Mouse (Mus musculus) intestine, embryonic 15.5 days (tissue): ENCODE results near the gene Prkar1a. TPM values are rescaled to one million over a fixed set of nuclear protein-coding genes. Genes with fewer than 3 reads are reported as not detected.

Experiments used
- ATAC-seq: fragments of 200-750 bp; cut with Nextera tagmentation; 2 replicates; pipeline ENCODE4 v1.8.0; 2017; ENCODE audit warnings: moderate TSS enrichment, moderate library complexity
- H3K27ac ChIP-seq: fragments of 300-500 bp; sonication (generic); 2 replicates; pipeline ENCODE4 v1.5.1; 2015; ENCODE audit warnings: mild to moderate bottlenecking, inconsistent platforms
- H3K27me3 ChIP-seq: fragments of 300-500 bp; sonication (generic); replicated peaks from 2 replicates; pipeline ENCODE4 v1.6.1; 2015; ENCODE audit warnings: inconsistent platforms
- H3K36me3 ChIP-seq: fragments of 300-500 bp; sonication (generic); 2 replicates; pipeline ENCODE4 v1.6.1; 2015; ENCODE audit warnings: inconsistent platforms
- H3K4me1 ChIP-seq: fragments of 300-500 bp; sonication (generic); replicated peaks from 2 replicates; pipeline ENCODE4 v1.6.1; 2015; ENCODE audit warnings: inconsistent platforms
- H3K4me2 ChIP-seq: fragments of 300-500 bp; sonication (generic); replicated peaks from 2 replicates; pipeline ENCODE4 v1.6.1; 2015; ENCODE audit warnings: mild to moderate bottlenecking, inconsistent platforms
- H3K4me3 ChIP-seq: fragments of 300-500 bp; sonication (generic); replicated peaks from 2 replicates; pipeline ENCODE4 v1.5.1; 2015; ENCODE audit warnings: inconsistent platforms
- H3K9ac ChIP-seq: fragments of 300-500 bp; sonication (generic); 2 replicates; pipeline ENCODE4 v1.6.1; 2015; ENCODE audit warnings: inconsistent platforms
- H3K9me3 ChIP-seq: fragments of 300-500 bp; sonication (generic); 2 replicates; pipeline ENCODE4 v1.6.1; 2016; ENCODE audit warnings: inconsistent platforms
- WGBS: fragments of 180-500 bp; shearing (Covaris S2); methylation state at CpG from one replicate; pipeline ENCODE4 v1.1.7; 2015; 5-methylcytosine and 5-hydroxymethylcytosine counted together
- polyA plus RNA-seq: library from polyadenylated mRNA; unstranded; fragments of >200 nt; fragmentation: Nextera tagmentation; extraction: Ambion mirVana; gene quantifications from 2 replicates; pipeline ENCODE4 v1.2.1, GENCODE M21; 2015

Prkar1a gene
- polyA plus RNA-seq, 1 experiment from 2014 or later: 286 TPM

DNA sequence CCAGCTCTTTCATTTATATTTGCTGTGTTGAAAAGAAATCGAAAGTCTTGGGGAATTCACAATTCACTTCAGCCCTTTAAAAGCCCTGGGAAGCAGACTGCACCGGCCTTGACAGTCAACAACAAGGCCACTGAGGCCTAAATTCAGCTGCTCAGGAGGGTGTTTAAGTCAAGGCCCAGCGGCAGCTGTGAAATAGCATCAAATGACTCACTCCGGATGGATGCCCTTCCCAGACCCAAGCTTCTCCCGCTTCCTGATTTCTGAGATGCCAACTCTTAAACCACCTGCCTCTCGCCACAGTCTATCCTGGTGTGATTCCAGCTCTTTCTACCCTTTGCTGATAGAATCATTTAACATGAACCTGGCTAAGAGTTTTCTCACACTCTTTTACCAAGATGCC is 28.8 kb upstream of the Prkar1a start:
- H3K36me3 ChIP-seq: no peaks in the 10 kb centered on the region
- H3K9me3 ChIP-seq: no peaks in the 10 kb centered on the region
- no peaks in the 10 kb centered on the region for H3K27me3 ChIP-seq
- H3K4me1 ChIP-seq: peaks cover 7% of the 10 kb centered on the region; the same call in 1 of the 2 replicates
- ATAC-seq: no peak
- 84% methylated on average over 6 of the region's 6 CpGs for WGBS
- H3K27ac ChIP-seq: no peak overlapping the region
- H3K9ac ChIP-seq: no peak overlapping the region
- H3K4me2 ChIP-seq: no peak overlapping the region
- H3K4me3 ChIP-seq: no peak overlapping the region

GRCm38 (mm10) chr11:109621183-109621582 is 28.0 kb upstream of the Prkar1a start:
- no peak overlapping the region for H3K4me2 ChIP-seq
- 18% methylated on average over 2 of the region's 2 CpGs for WGBS
- H3K36me3 ChIP-seq: no peaks in the 10 kb centered on the region
- no peak overlapping the region for H3K9ac ChIP-seq
- no peak overlapping the region for H3K27ac ChIP-seq
- no peaks in the 10 kb centered on the region for H3K27me3 ChIP-seq
- H3K9me3 ChIP-seq: no peaks in the 10 kb centered on the region
- ATAC-seq: no peak
- H3K4me1 ChIP-seq: peaks cover 7% of the 10 kb centered on the region; the same call in 1 of the 2 replicates
- no peak overlapping the region for H3K4me3 ChIP-seq

GRCm38 (mm10) chr11:109622518-109623037 is 26.6 kb upstream of the Prkar1a start:
- Histone ChIP-seq H3K4me3 (peak overlapping the region; percentile 18; the same call in 1 of the 2 replicates), H3K4me2 (peak overlapping the region; percentile 52), H3K27me3 (no peaks in the 10 kb centered on the region), H3K27ac (no peak overlapping the region), H3K36me3 (no peaks in the 10 kb centered on the region), H3K9ac (peak overlapping the region; percentile 17; the same call in 1 of the 2 replicates), H3K4me1 (peaks cover 7% of the 10 kb centered on the region; the same call in 1 of the 2 replicates), H3K9me3 (no peaks in the 10 kb centered on the region)
- WGBS: 18% methylated on average over 15 of the region's 15 CpGs
- peak; percentile 50; the same call in 1 of the 2 replicates for ATAC-seq

DNA sequence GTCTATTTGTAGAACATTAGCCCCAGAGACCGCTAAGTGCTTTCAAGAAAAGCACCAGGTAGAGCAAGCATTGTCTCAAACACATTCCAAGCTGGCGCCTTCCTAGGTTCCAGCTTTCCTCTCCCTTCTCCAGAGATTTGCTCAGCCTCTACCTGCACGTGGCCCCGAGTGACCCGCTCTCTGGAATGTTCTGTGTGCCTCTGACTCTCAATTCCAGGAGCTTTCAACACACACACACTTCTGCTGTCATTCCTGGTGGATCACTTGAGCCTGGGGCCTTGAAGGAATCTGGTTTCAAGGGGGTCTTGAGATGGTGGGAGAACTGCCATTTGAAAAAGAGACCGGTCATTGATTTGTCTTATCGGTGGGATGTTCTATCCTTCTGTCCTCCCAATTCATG is 26.0 kb upstream of the Prkar1a start:
- ATAC-seq: no peak
- Histone ChIP-seq H3K27me3 (no peaks in the 10 kb centered on the region), H3K27ac (no peak overlapping the region), H3K4me1 (peaks cover 7% of the 10 kb centered on the region; the same call in 1 of the 2 replicates), H3K9me3 (no peaks in the 10 kb centered on the region), H3K4me2 (no peak overlapping the region), H3K36me3 (no peaks in the 10 kb centered on the region), H3K9ac (no peak overlapping the region), H3K4me3 (no peak overlapping the region)
- WGBS: 81% methylated on average over 7 of the region's 7 CpGs

DNA sequence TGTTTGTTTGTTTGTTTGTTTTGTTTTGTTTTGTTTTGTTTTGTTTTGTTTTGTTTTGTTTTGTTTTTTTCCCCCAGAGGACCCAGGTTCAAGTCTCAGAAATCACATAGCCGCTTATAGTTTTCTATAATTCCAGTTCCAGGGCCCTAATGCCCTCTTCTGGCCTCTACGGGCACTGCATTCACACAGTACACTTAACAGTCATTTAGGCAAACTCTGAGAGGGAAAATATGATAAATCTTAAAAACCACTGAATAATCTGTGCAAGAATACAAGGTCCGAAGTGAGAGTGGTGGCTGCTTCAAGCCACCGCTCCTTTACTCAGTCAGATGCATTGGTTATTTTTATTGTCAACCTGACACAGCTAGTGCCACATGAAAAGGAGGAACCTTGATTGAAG is 21.6 kb upstream of the Prkar1a start:
- no peak for ATAC-seq
- no peak overlapping the region for H3K4me3 ChIP-seq
- WGBS: 91% methylated on average over 4 of the region's 4 CpGs

GRCm38 (mm10) chr11:109628099-109628498 is 21.1 kb upstream of the Prkar1a start:
- no peaks in the 10 kb centered on the region for H3K27me3 ChIP-seq
- no peak overlapping the region for H3K4me2 ChIP-seq
- H3K36me3 ChIP-seq: no peaks in the 10 kb centered on the region
- no peaks in the 10 kb centered on the region for H3K9me3 ChIP-seq
- no peak overlapping the region for H3K27ac ChIP-seq
- H3K4me1 ChIP-seq: 0 out of 2 replicates have a peak, but pooled peaks cover 2% of the 10 kb centered on the region
- ATAC-seq: no peak
- 81% methylated on average over 3 of the region's 3 CpGs for whole genome bisulfite sequencing
- H3K9ac ChIP-seq: no peak overlapping the region
- H3K4me3 ChIP-seq: no peak overlapping the region

More for the DNA sequence above, 21.6 kb upstream of the Prkar1a start:
- no peaks in the 10 kb centered on the region for H3K9me3 ChIP-seq
- peaks cover 4% of the 10 kb centered on the region; the same call in 1 of the 2 replicates for H3K4me1 ChIP-seq
- no peak overlapping the region for H3K27ac ChIP-seq
- no peak overlapping the region for H3K9ac ChIP-seq
- H3K36me3 ChIP-seq: no peaks in the 10 kb centered on the region
- no peaks in the 10 kb centered on the region for H3K27me3 ChIP-seq
- H3K4me2 ChIP-seq: no peak overlapping the region

GRCm38 (mm10) chr11:109629021-109629521 is 20.1 kb upstream of the Prkar1a start:
- WGBS: 53% methylated on average over 10 of the region's 10 CpGs
- Histone ChIP-seq H3K4me1 (no peaks in the 10 kb centered on the region), H3K9ac (no peak overlapping the region), H3K9me3 (no peaks in the 10 kb centered on the region), H3K4me2 (no peak overlapping the region), H3K4me3 (no peak overlapping the region), H3K27ac (no peak overlapping the region), H3K27me3 (no peaks in the 10 kb centered on the region), H3K36me3 (no peaks in the 10 kb centered on the region)
- no peak for ATAC-seq

DNA sequence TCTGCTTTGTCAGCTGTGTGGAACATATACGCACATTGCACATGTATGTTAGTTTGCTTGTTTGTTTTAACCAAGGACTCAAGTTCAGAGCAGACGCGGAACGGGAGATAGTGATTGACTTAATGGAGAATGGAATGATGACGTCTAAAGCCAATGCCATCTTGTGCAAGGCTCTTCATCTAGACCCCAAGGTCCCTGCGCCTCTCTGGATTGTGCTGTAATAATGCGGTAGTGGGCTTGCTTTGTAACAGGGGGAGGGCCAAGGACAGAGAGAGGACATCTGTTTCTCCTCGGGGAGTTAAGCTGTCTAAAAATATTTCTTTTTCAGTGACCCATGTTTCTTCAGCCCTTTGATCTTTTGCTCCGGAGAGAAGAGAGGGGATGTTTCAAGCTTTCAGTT is 14.3 kb upstream of the Prkar1a start:
- Histone ChIP-seq H3K4me1 (no peaks in the 10 kb centered on the region), H3K36me3 (no peaks in the 10 kb centered on the region), H3K27me3 (no peaks in the 10 kb centered on the region), H3K27ac (no peak overlapping the region), H3K9me3 (no peaks in the 10 kb centered on the region), H3K4me2 (no peak overlapping the region), H3K4me3 (no peak overlapping the region), H3K9ac (no peak overlapping the region)
- 71% methylated on average over 9 of the region's 9 CpGs for WGBS
- ATAC-seq: no peak

GRCm38 (mm10) chr11:109635871-109636395 is 13.3 kb upstream of the Prkar1a start:
- WGBS: 37% methylated on average over 6 of the region's 6 CpGs
- no peak for ATAC-seq
- H3K27me3 ChIP-seq: no peaks in the 10 kb centered on the region

GRCm38 (mm10) chr11:109641498-109642222 is 7.5 kb upstream of the Prkar1a start:
- no peak for ATAC-seq

More at GRCm38 (mm10) chr11:109635871-109636395, 13.3 kb upstream of the Prkar1a start:
- no peak overlapping the region for H3K9ac ChIP-seq
- H3K36me3 ChIP-seq: no peaks in the 10 kb centered on the region
- no peak overlapping the region for H3K27ac ChIP-seq
- H3K9me3 ChIP-seq: no peaks in the 10 kb centered on the region
- no peaks in the 10 kb centered on the region for H3K4me1 ChIP-seq
- H3K4me3 ChIP-seq: no peak overlapping the region
- H3K4me2 ChIP-seq: no peak overlapping the region

GRCm38 (mm10) chr11:109648510-109648909 is 695 bp upstream of the Prkar1a start:
- Histone ChIP-seq H3K9me3 (no peaks in the 10 kb centered on the region), H3K9ac (no peak overlapping the region), H3K27ac (no peak overlapping the region), H3K4me3 (no peak overlapping the region), H3K4me1 (peaks cover 18% of the 10 kb centered on the region), H3K27me3 (no peaks in the 10 kb centered on the region), H3K4me2 (no peak overlapping the region; the same call in 1 of the 2 replicates), H3K36me3 (no peaks in the 10 kb centered on the region)
- WGBS: 55% methylated on average over 7 of the region's 7 CpGs
- no peak for ATAC-seq

More at GRCm38 (mm10) chr11:109641498-109642222, 7.5 kb upstream of the Prkar1a start:
- no peaks in the 10 kb centered on the region for H3K27me3 ChIP-seq
- no peaks in the 10 kb centered on the region for H3K36me3 ChIP-seq
- 71% methylated on average over 5 of the region's 5 CpGs for WGBS
- no peak overlapping the region for H3K4me3 ChIP-seq
- no peak overlapping the region for H3K4me2 ChIP-seq
- no peak overlapping the region for H3K9ac ChIP-seq
- H3K9me3 ChIP-seq: no peaks in the 10 kb centered on the region
- H3K27ac ChIP-seq: no peak overlapping the region
- H3K4me1 ChIP-seq: no peaks in the 10 kb centered on the region

- ATAC-seq: peak; percentile 78
- 2% methylated on average over 31 of the region's 31 CpGs for WGBS
- Histone ChIP-seq H3K27me3 (no peaks in the 10 kb centered on the region), H3K27ac (peak overlapping the region; percentile 97), H3K4me3 (peak overlapping the region; percentile 95), H3K4me2 (peak overlapping the region; percentile 94), H3K9ac (peak overlapping the region; percentile 91), H3K36me3 (0 out of 2 replicates have a peak, but pooled peaks cover 4% of the 10 kb centered on the region), H3K9me3 (no peaks in the 10 kb centered on the region), H3K4me1 (peaks cover 21% of the 10 kb centered on the region)
These were observed 933 bp downstream of the Prkar1a start for GRCm38 (mm10) chr11:109649975-109650701.
